Comparison of ENCODE assay signal across 8 mouse cellular contexts in the genomic region with DNA sequence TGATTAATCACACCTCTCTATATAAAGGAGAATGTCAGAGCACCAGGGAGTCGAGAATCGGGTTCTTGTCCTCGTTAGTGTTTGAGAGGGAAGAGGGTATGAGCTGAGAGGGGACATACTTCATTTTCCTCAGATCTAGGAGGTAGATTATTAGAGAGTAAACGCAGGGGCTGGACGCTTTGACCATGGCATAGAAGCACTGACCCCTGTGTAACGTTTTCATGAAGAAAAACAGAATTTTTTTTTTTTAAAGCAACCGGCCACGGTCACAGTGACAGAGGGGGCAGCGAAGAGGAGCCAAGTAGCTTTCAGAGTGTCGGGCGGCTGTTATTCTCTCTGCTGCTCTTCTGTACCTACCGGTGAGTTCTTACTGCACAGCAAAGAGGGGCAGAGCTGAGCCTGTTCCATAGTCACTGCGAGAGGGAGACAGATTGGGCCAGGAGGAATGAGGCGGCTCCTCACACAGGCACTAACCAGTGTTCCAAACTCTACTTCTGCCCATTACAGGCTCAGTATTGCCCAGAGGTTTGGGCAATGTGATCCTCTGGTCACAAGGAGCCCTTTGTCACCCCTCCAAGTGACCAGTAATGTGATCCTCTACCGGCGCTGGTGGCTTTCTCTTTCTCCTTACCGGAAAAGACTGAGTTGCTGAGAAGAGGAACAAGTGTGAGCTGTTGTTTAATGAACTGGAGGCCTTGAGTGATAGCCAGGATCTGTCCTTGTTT. TPM values are rescaled to one million over a fixed set of nuclear protein-coding genes. Genes with fewer than 3 reads are reported as not detected.
DNase-seq lines count a peak whose midpoint lies in the region; ATAC-seq and TF ChIP-seq lines count a peak whose summit lies in the region.

No protein-coding gene starts in this region.

- no peaks in the 10 kb centered on the region; the same call in 1 of the 2 replicates for H3K4me1 ChIP-seq in bone marrow, adult 2 months (ENCODE audit: control insufficient read depth, insufficient read depth, low read length)
- peaks cover 15% of the 10 kb centered on the region for H3K4me1 ChIP-seq in forebrain, embryonic 15.5 days
- H3K4me1 ChIP-seq in hindbrain, embryonic 12.5 days: peaks cover 13% of the 10 kb centered on the region; the same call in 1 of the 2 replicates
- peaks cover 14% of the 10 kb centered on the region; the same call in 1 of the 2 replicates for H3K4me1 ChIP-seq in small intestine, adult 2 months (ENCODE audit: control insufficient read depth, insufficient read depth, insufficient read length, low read length)

- H3K9me3 ChIP-seq in forebrain, embryonic 15.5 days: no peaks in the 10 kb centered on the region
- no peaks in the 10 kb centered on the region for H3K9me3 ChIP-seq in hindbrain, embryonic 12.5 days (replicated peaks)

- under 1% methylated on average over 17 of the region's 17 CpGs for WGBS in bone marrow, adult 2 months
- 11% methylated on average over 17 of the region's 17 CpGs for WGBS in forebrain, embryonic 15.5 days
- WGBS in hindbrain, embryonic 12.5 days: 11% methylated on average over 17 of the region's 17 CpGs
- WGBS in small intestine, adult 2 months: 4% methylated on average over 17 of the region's 17 CpGs

- no peaks in the 10 kb centered on the region for H3K36me3 ChIP-seq in forebrain, embryonic 15.5 days
- no peaks in the 10 kb centered on the region for H3K36me3 ChIP-seq in hindbrain, embryonic 12.5 days
- H3K36me3 ChIP-seq in small intestine, adult 2 months (ENCODE audit: control insufficient read depth, insufficient read depth, low read length): peaks cover 4% of the 10 kb centered on the region

- peak; percentile 76 to 82 for DNase-seq in heart, adult 18-20 months
- no peak for DNase-seq in heart, adult 8-10 months (ENCODE audit: low spot score)
- peak; percentile 31 to 41 for DNase-seq in layer of hippocampus, postnatal 36 days

- peak; percentile 51; the same call in 1 of the 2 replicates for ATAC-seq in forebrain, embryonic 15.5 days (replicated peaks)
- no peak for ATAC-seq in hindbrain, embryonic 12.5 days (ENCODE audit: low FRiP score)
- peak; percentile 57 for ATAC-seq in megakaryocyte, adult 5-6 weeks (ENCODE audit: poor library complexity, severe bottlenecking)

- peak overlapping the region; percentile 68 for H3K4me2 ChIP-seq in forebrain, embryonic 15.5 days (replicated peaks)
- peak overlapping the region; percentile 58 for H3K4me2 ChIP-seq in hindbrain, embryonic 12.5 days (replicated peaks)

- TF ChIP-seq POLR2A in bone marrow, adult 2 months (IDR thresholded peaks at IDR 0.05; ENCODE audit: borderline replicate concordance, control insufficient read depth, low read depth, low read length): 0 out of 2 replicates have a peak, but pooled peaks have one; percentile 33
- no peak for TF ChIP-seq POLR2A in small intestine, adult 2 months (IDR thresholded peaks at IDR 0.05; ENCODE audit: low read depth, low read length)

- peak overlapping the region; percentile 72 for H3K4me3 ChIP-seq in bone marrow, adult 2 months (replicated peaks; ENCODE audit: control insufficient read depth, low read depth, low read length)
- peak overlapping the region; percentile 42 for H3K4me3 ChIP-seq in forebrain, embryonic 15.5 days
- H3K4me3 ChIP-seq in hindbrain, embryonic 12.5 days: peak overlapping the region; percentile 31
- peak overlapping the region; percentile 81 for H3K4me3 ChIP-seq in small intestine, adult 2 months (ENCODE audit: low read depth, low read length)

- H3K27me3 ChIP-seq in forebrain, embryonic 15.5 days: 0 out of 2 replicates have a peak, but pooled peaks cover 4% of the 10 kb centered on the region
- H3K27me3 ChIP-seq in hindbrain, embryonic 12.5 days: peaks cover 17% of the 10 kb centered on the region
- no peaks in the 10 kb centered on the region for H3K27me3 ChIP-seq in small intestine, adult 2 months (ENCODE audit: control insufficient read depth, insufficient read depth, low read length)

- peak; percentile 2; the same call in 1 of the 2 replicates for TF ChIP-seq CTCF in bone marrow, adult 2 months (IDR thresholded peaks at IDR 0.05; ENCODE audit: control insufficient read depth, insufficient read depth, low read length)
- TF ChIP-seq CTCF in small intestine, adult 2 months (IDR thresholded peaks at IDR 0.05; ENCODE audit: extremely low read depth, insufficient read length, insufficient replicate concordance, low read depth, low read length): peak; percentile 23; the same call in 1 of the 2 replicates

- H3K27ac ChIP-seq in bone marrow, adult 2 months (ENCODE audit: control insufficient read depth, insufficient read depth, low read depth, low read length, poor library complexity): peak overlapping the region; percentile 84
- H3K27ac ChIP-seq in forebrain, embryonic 15.5 days (replicated peaks): 0 out of 2 replicates have a peak overlapping the region, but pooled peaks have one; percentile 9
- H3K27ac ChIP-seq in hindbrain, embryonic 12.5 days: no peak overlapping the region
- peak overlapping the region; percentile 94 for H3K27ac ChIP-seq in small intestine, adult 2 months (ENCODE audit: insufficient read depth, low read depth, low read length)

- peak overlapping the region; percentile 44 for H3K9ac ChIP-seq in forebrain, embryonic 15.5 days (replicated peaks)
- H3K9ac ChIP-seq in hindbrain, embryonic 12.5 days: peak overlapping the region; percentile 49

RNA-seq across cellular contexts. Expression of a gene that starts 0.5 kb away (rescaled TPM):
- total RNA-seq in heart, adult 18-20 months (2021): 10 to 100 TPM; 13.2 to 18.6 TPM
- total RNA-seq in heart, adult 8-10 months (2022): 10 to 100 TPM; 11.7 to 13.3 (median 12.1) TPM
- polyA plus RNA-seq in bone marrow, adult 2 months (2011; ENCODE audit: insufficient read depth, insufficient read length, low replicate concordance, missing spikeins): 15.8 and 21.3 TPM in 2 replicates
- polyA plus RNA-seq in forebrain, embryonic 15.5 days (2015; fragmentation: Nextera tagmentation; extraction: Ambion mirVana): 1.6 and 1.9 TPM in 2 replicates
- polyA plus RNA-seq in hindbrain, embryonic 12.5 days (2016; fragmentation: Nextera tagmentation; extraction: Ambion mirVana): 3.0 and 3.9 TPM in 2 replicates
- total RNA-seq in layer of hippocampus, postnatal 36 days (2021): 1 to 10 TPM; 3.2 to 4.3 TPM
- 59.0 and 67.2 TPM in 2 replicates for total RNA-seq in megakaryocyte, adult 5-6 weeks (2015)
- 54.1 and 62.0 TPM in 2 replicates for total RNA-seq in megakaryocyte, adult 5-6 weeks (2017)
- 1.8 and 7.4 TPM in 2 replicates for polyA plus RNA-seq in small intestine, adult 2 months (2012; rRNA removed)

RNA-seq across cellular contexts. Expression of a gene that starts 30.0 kb away (rescaled TPM):
- total RNA-seq in heart, adult 18-20 months (2021): 1 to 10 TPM; 2.5 to 3.5 TPM
- total RNA-seq in heart, adult 8-10 months (2022): 1 to 10 TPM in 2 of 4 experiments, under 1 TPM in 2; 0.47 to 1.2 (median 0.90) TPM
- polyA plus RNA-seq in bone marrow, adult 2 months (2011; ENCODE audit: insufficient read depth, insufficient read length, low replicate concordance, missing spikeins): 2.0 TPM in 1 of 2 replicates, not detected in the other
- 0.11 and 0.14 TPM in 2 replicates for polyA plus RNA-seq in forebrain, embryonic 15.5 days (2015; fragmentation: Nextera tagmentation; extraction: Ambion mirVana)
- polyA plus RNA-seq in hindbrain, embryonic 12.5 days (2016; fragmentation: Nextera tagmentation; extraction: Ambion mirVana): 0.13 TPM in 1 of 2 replicates, not detected in the other
- total RNA-seq in layer of hippocampus, postnatal 36 days (2021): under 1 TPM in 1 of 2 experiments, not detected in 1; 0.23 TPM
- 13.1 and 15.9 TPM in 2 replicates for total RNA-seq in megakaryocyte, adult 5-6 weeks (2015)
- 12.0 and 15.0 TPM in 2 replicates for total RNA-seq in megakaryocyte, adult 5-6 weeks (2017)
- polyA plus RNA-seq in small intestine, adult 2 months (2012; rRNA removed): 0.38 and 3.1 TPM in 2 replicates

RNA-seq across cellular contexts. Expression of a gene that starts 45.5 kb away (rescaled TPM):
- total RNA-seq in heart, adult 18-20 months (2021): 1 to 10 TPM; 2.4 to 2.8 TPM
- total RNA-seq in heart, adult 8-10 months (2022): 1 to 10 TPM; 1.6 to 5.4 (median 3.7) TPM
- polyA plus RNA-seq in bone marrow, adult 2 months (2011; ENCODE audit: insufficient read depth, insufficient read length, low replicate concordance, missing spikeins): 43.1 and 76.8 TPM in 2 replicates
- polyA plus RNA-seq in forebrain, embryonic 15.5 days (2015; fragmentation: Nextera tagmentation; extraction: Ambion mirVana): 4.5 and 5.8 TPM in 2 replicates
- polyA plus RNA-seq in hindbrain, embryonic 12.5 days (2016; fragmentation: Nextera tagmentation; extraction: Ambion mirVana): 7.2 and 10.0 TPM in 2 replicates
- total RNA-seq in layer of hippocampus, postnatal 36 days (2021): 1 to 10 TPM in 1 of 2 experiments, under 1 TPM in 1; 0.40 to 1.3 TPM
- 6.1 and 8.5 TPM in 2 replicates for total RNA-seq in megakaryocyte, adult 5-6 weeks (2015)
- 4.6 and 12.1 TPM in 2 replicates for total RNA-seq in megakaryocyte, adult 5-6 weeks (2017)
- 3.3 and 3.9 TPM in 2 replicates for polyA plus RNA-seq in small intestine, adult 2 months (2012; rRNA removed)

RNA-seq across cellular contexts. Expression of a gene that starts 46.0 kb away (rescaled TPM):
- total RNA-seq in heart, adult 18-20 months (2021): 10 to 100 TPM; 13.2 to 13.7 TPM
- total RNA-seq in heart, adult 8-10 months (2022): 10 to 100 TPM; 15.6 to 31.7 (median 17.5) TPM
- 8.4 and 14.4 TPM in 2 replicates for polyA plus RNA-seq in bone marrow, adult 2 months (2011; ENCODE audit: insufficient read depth, insufficient read length, low replicate concordance, missing spikeins)
- polyA plus RNA-seq in forebrain, embryonic 15.5 days (2015; fragmentation: Nextera tagmentation; extraction: Ambion mirVana): 1.4 and 1.7 TPM in 2 replicates
- 0.70 and 1.6 TPM in 2 replicates for polyA plus RNA-seq in hindbrain, embryonic 12.5 days (2016; fragmentation: Nextera tagmentation; extraction: Ambion mirVana)
- total RNA-seq in layer of hippocampus, postnatal 36 days (2021): 1 to 10 TPM; 1.6 to 2.5 TPM
- total RNA-seq in megakaryocyte, adult 5-6 weeks (2015): 0.51 and 0.68 TPM in 2 replicates
- total RNA-seq in megakaryocyte, adult 5-6 weeks (2017): 0.18 and 0.57 TPM in 2 replicates
- 4.9 and 12.6 TPM in 2 replicates for polyA plus RNA-seq in small intestine, adult 2 months (2012; rRNA removed)

RNA-seq across cellular contexts. Expression of a gene that starts 54.8 kb away (rescaled TPM):
- total RNA-seq in heart, adult 18-20 months (2021): 10 to 100 TPM; 18.9 to 20.0 TPM
- 10 to 100 TPM; 22.2 to 28.9 (median 23.8) TPM for total RNA-seq in heart, adult 8-10 months (2022)
- 39.7 and 51.0 TPM in 2 replicates for polyA plus RNA-seq in bone marrow, adult 2 months (2011; ENCODE audit: insufficient read depth, insufficient read length, low replicate concordance, missing spikeins)
- 6.0 and 6.3 TPM in 2 replicates for polyA plus RNA-seq in forebrain, embryonic 15.5 days (2015; fragmentation: Nextera tagmentation; extraction: Ambion mirVana)
- 6.4 and 7.1 TPM in 2 replicates for polyA plus RNA-seq in hindbrain, embryonic 12.5 days (2016; fragmentation: Nextera tagmentation; extraction: Ambion mirVana)
- 10 to 100 TPM; 58.3 to 59.6 TPM for total RNA-seq in layer of hippocampus, postnatal 36 days (2021)
- total RNA-seq in megakaryocyte, adult 5-6 weeks (2015): 11.8 and 13.6 TPM in 2 replicates
- 39.2 and 43.7 TPM in 2 replicates for total RNA-seq in megakaryocyte, adult 5-6 weeks (2017)
- 10.0 and 18.7 TPM in 2 replicates for polyA plus RNA-seq in small intestine, adult 2 months (2012; rRNA removed)

Comparison
In these comparisons a context has a peak if more than half of its experiments do, and no peak if none do; other contexts are left out.
1. H3K4me3 ChIP-seq: peak in every context shown above with its lines; median percentile 81 in small intestine, adult 2 months; 72 in bone marrow, adult 2 months; 42 in forebrain, embryonic 15.5 days; 31 in hindbrain, embryonic 12.5 days.